Mouse (Mus musculus) heart, embryonic 10.5 days (tissue): ENCODE measurements at regions not wholly inside any gene's neighbourhood (a gene's known extent, or its start where the extent isn't known, plus 50 kb on each side); places are given as distances from the start of the nearest gene placed in this dataset.

Source experiments
- DNase-seq: peaks from one replicate; pipeline ENCODE4 v3.0.0-alpha.2; 2017; ENCODE audit warnings: low spot score
- H3K27ac ChIP-seq: fragments of 300-500 bp; sonication (generic); 2 replicates; pipeline ENCODE4 v1.5.1; 2016; ENCODE audit warnings: mild to moderate bottlenecking
- H3K27me3 ChIP-seq: fragments of 300-500 bp; sonication (generic); 2 replicates; pipeline ENCODE4 v1.6.1; 2016; ENCODE audit warnings: mild to moderate bottlenecking; ENCODE audit not compliant: poor library complexity, insufficient read depth, severe bottlenecking
- H3K36me3 ChIP-seq: fragments of 300-500 bp; sonication (generic); 2 replicates; pipeline ENCODE4 v1.6.1; 2016; ENCODE audit warnings: mild to moderate bottlenecking, moderate library complexity
- H3K4me1 ChIP-seq: fragments of 300-500 bp; sonication (generic); 2 replicates; pipeline ENCODE4 v1.6.1; 2016; ENCODE audit warnings: mild to moderate bottlenecking
- H3K4me3 ChIP-seq: fragments of 300-500 bp; sonication (generic); 2 replicates; pipeline ENCODE4 v1.5.1; 2016; ENCODE audit warnings: mild to moderate bottlenecking, moderate library complexity
- H3K9me3 ChIP-seq: fragments of 300-500 bp; sonication (generic); 2 replicates; pipeline ENCODE4 v1.6.1; 2016; ENCODE audit warnings: mild to moderate bottlenecking, moderate library complexity
- WGBS: fragments of 180-500 bp; shearing (Covaris S2); methylation state at CpG from one replicate; pipeline ENCODE4 v1.1.7; 2016; 5-methylcytosine and 5-hydroxymethylcytosine counted together

DNA sequence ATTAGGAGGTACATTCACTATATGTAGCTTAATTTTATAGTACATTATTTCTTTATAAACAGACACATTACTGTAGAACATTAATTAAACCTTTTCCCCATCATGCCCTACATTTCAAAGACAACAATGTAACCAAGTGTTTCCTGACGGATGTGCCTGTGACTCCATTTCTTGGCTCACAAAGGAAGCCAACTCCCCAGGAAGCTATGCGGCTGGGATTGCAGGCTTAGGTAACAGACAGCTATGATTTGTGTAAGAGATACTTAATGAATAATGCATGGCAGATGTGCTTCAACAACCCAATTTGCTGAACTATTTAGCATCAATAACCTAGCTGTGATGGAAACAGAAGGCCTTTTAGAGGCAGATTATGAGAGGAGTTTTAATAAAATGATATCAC lies 430.1 kb downstream of the Rps29 start:
- H3K27me3 ChIP-seq: no peaks in the 10 kb centered on the region
- H3K4me3 ChIP-seq: no peak overlapping the region
- DNase-seq: no peak
- no peak overlapping the region for H3K27ac ChIP-seq
- no peaks in the 10 kb centered on the region for H3K36me3 ChIP-seq
- no peaks in the 10 kb centered on the region for H3K9me3 ChIP-seq
- WGBS: 74% methylated on average over 2 of the region's 2 CpGs
- no peaks in the 10 kb centered on the region for H3K4me1 ChIP-seq

DNA sequence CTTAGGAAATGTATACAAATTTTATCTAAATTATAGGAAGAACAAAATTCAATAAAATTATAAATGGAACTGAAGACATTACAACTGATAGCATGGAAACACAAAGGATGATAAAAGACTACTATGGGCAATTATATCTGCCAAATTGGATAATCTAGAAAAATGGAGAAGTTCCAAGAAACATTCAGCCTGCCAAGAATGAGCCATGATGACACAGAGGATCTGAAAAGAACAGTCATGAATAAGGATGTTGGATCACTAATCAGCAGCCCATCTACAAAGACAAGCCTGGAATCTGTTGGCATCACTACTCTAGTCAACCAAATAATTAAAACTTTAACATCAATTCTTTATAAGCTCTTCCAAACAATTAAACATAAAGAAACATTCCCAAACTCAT lies 440.0 kb downstream of the Rps29 start:
- no peaks in the 10 kb centered on the region for H3K4me1 ChIP-seq
- no peak overlapping the region for H3K4me3 ChIP-seq
- H3K9me3 ChIP-seq: no peaks in the 10 kb centered on the region
- no peak for DNase-seq
- H3K36me3 ChIP-seq: no peaks in the 10 kb centered on the region
- H3K27me3 ChIP-seq: no peaks in the 10 kb centered on the region
- H3K27ac ChIP-seq: no peak overlapping the region

DNA sequence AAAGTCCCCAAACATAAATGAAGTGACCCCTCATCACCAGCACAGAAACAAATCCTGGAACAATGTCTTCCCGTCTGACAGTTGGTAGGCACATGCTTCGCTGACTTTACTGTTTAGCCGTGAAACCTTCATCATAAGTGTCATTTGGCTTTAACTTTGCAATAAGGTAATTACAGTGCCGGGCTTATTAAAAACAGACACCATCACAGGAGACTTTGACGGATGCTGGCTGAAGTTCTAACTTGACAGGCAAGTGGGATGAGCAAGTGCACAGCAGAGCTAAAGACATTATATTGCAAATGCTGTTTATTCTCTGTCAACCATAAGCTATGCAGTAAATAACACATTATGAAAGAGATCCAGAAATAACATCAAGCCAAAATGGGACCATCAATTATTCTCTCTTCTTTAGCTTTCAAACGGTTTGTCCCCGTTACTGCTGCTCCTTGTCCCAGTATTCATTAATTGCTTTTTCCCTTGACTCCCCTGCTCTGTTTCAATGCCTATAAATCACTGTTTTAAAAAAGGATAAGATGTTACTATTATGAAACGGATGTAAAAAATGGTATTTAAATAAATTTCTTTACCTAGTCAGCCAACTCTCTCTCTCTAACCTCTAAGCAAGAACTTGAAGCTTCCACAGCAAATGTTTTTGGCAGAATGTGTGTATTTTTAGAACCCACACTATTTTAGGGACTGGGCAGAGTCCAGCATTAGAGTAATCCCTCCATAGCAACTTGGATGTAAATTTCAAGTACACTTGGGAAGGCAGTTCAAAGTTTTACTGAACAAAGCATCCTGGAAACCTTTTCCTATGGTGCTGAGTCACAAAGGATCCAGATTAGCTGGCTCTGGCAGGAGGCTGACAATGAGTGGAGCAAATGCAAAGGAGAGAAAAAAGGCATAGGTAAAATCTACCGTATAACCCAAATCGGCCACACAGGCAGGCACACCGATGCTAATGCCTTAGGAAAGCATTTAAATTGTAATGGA lies 464.4 kb downstream of the Rps29 start:
- WGBS: 82% methylated on average over 11 of the region's 11 CpGs
- Histone ChIP-seq H3K4me3 (no peak overlapping the region), H3K9me3 (no peaks in the 10 kb centered on the region), H3K27ac (no peak overlapping the region), H3K36me3 (no peaks in the 10 kb centered on the region), H3K4me1 (no peaks in the 10 kb centered on the region), H3K27me3 (no peaks in the 10 kb centered on the region)
- no peak for DNase-seq

DNA sequence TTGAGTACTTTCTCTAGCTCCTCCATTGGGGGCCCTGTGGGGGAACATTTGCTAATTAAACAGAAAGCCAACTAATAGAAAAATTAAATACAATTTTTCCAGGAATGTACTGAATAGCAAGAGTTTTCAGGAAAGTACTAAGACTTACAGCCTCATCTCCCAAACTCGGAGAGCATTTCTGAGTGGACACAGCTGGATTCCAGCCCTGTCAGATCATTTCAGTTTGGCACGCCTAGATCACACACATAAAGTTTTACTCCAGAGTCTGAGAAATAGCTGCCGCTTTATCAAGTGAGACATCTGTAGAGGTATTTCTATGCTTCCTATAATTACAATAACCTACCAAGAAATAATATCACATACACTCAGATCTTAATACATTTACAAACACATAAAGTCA lies 470.7 kb downstream of the Rps29 start:
- 87% methylated on average over 3 of the region's 3 CpGs for WGBS
- H3K36me3 ChIP-seq: no peaks in the 10 kb centered on the region
- no peak overlapping the region for H3K27ac ChIP-seq
- no peaks in the 10 kb centered on the region for H3K4me1 ChIP-seq
- no peak for DNase-seq
- no peaks in the 10 kb centered on the region for H3K9me3 ChIP-seq
- H3K4me3 ChIP-seq: no peak overlapping the region
- no peaks in the 10 kb centered on the region for H3K27me3 ChIP-seq

DNA sequence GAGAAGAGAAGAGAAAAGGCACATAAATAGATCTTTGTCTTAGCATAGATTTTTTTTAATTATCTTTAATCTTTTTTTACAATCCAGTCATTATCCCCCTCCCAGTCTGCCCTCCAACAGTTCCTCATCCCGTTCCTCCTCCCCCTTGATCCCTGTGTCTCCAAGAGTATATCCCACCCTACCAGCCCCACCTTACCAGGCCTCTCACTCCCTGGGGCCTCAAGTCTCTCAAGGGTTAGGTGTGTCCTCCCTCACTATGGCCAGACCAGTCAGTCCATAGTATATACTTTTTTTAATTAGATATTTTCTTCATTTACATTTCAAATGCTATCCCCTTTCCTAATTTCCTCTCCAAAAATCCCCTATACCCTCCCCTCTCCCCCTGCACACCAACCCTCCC lies 475.1 kb downstream of the Rps29 start:
- no peak for DNase-seq
- H3K27me3 ChIP-seq: no peaks in the 10 kb centered on the region
- 55% methylated on average over 1 of the region's 1 CpGs for WGBS
- no peak overlapping the region for H3K27ac ChIP-seq
- H3K36me3 ChIP-seq: no peaks in the 10 kb centered on the region
- H3K4me1 ChIP-seq: no peaks in the 10 kb centered on the region
- H3K4me3 ChIP-seq: no peak overlapping the region
- H3K9me3 ChIP-seq: no peaks in the 10 kb centered on the region

DNA sequence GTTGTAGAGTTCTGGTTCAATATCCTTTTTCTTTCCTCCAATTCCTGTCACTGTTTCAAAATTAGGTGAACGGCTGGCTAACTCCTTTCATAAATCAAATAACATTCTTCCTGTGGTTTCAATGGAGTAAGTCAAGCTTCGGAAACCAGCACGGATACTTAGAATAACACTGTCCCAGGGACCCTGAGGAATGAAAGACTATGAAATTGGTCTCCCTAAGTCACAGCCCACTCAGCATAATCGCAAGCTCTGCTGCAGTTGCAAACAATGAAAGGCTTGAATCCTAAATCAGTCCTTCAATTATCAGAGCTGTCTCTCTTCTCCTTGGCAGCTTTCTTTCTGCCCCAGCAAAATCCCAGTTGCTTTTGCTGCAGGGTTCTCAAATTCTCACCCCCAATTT lies 475.8 kb downstream of the Rps29 start:
- WGBS: 69% methylated on average over 4 of the region's 4 CpGs
- H3K4me3 ChIP-seq: no peak overlapping the region
- no peaks in the 10 kb centered on the region for H3K27me3 ChIP-seq
- no peaks in the 10 kb centered on the region for H3K36me3 ChIP-seq
- H3K27ac ChIP-seq: no peak overlapping the region
- DNase-seq: no peak
- H3K4me1 ChIP-seq: no peaks in the 10 kb centered on the region
- H3K9me3 ChIP-seq: no peaks in the 10 kb centered on the region

DNA sequence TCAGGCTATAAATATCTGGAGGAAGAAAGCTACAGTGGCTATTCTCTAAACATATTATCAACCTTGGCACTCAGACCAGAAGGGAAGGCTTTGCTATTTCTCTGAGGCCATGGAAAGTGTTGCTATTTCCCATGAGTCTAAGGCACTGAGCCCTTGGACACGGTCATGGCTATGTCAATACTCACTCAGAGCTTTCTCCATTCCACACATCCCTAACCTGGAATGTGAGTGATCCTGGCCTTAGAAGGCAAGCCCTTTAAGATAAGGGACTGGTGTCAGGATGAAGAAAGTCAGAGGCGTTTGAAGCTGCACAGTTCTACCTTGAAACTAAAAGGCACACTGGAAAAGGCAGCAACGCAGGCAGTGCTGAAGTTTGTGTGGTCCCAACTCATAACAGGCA lies 478.3 kb downstream of the Rps29 start:
- H3K27me3 ChIP-seq: no peaks in the 10 kb centered on the region
- WGBS: 32% methylated on average over 3 of the region's 3 CpGs
- H3K36me3 ChIP-seq: no peaks in the 10 kb centered on the region

DNA sequence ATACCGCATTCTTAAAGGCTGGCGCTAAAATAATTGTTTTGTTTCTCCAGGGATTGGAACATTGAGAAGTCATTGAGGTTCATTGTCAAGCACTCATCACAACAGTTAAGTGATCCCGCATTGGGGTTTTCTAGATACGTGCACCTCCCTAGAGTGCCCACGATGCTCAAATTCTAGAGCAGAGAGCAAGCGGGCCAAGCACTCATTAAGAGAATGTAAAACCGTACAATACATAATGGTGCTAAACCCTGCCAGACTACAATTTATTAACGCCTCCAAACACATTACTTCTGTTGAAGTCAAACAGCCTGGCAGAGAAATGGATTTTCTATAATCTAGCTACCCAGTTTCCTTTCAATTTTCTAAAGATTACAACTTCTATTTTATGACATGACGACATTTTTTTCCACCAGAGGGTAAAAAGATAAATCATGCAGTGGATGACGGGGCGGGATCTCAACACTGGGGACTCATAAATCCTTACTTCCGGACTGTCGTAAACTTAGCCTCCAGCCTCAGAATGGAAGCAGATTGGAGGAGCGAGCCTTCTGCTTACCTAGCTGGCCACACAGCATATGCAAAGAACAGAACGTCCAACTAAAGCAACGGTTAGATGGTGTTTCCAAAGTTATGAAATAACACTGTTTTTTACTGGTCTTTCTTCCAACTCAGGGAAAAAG lies 482.8 kb downstream of the Rps29 start:
- H3K4me3 ChIP-seq: no peak overlapping the region
- no peaks in the 10 kb centered on the region for H3K36me3 ChIP-seq
- no peaks in the 10 kb centered on the region for H3K27me3 ChIP-seq
- 91% methylated on average over 16 of the region's 16 CpGs for WGBS
- H3K27ac ChIP-seq: no peak overlapping the region
- no peak for DNase-seq
- no peaks in the 10 kb centered on the region for H3K4me1 ChIP-seq
- no peaks in the 10 kb centered on the region for H3K9me3 ChIP-seq

More for the DNA sequence above, 478.3 kb downstream of the Rps29 start:
- H3K27ac ChIP-seq: no peak overlapping the region
- no peaks in the 10 kb centered on the region for H3K4me1 ChIP-seq
- no peak overlapping the region for H3K4me3 ChIP-seq
- peak; percentile 73 for DNase-seq
- no peaks in the 10 kb centered on the region for H3K9me3 ChIP-seq

DNA sequence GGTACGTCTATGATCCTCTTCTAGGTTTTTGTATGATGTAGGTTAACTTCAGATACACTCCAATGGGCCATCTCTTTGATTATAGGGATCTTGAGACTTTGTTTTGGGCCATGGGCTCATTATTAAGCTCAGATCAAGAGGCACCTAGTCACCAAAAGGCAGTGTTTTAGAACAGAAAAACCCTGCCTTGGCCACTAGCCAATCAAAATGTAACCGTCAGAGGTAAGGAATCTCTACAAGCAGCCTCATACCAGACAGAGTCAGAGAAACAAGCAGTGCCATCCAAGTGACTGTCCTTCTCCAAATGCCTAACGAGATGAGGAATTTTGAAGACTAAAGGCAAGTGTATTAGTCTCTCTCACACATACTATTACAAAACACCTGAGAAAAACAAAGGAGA lies 487.0 kb downstream of the Rps29 start:
- no peak for DNase-seq
- no peaks in the 10 kb centered on the region for H3K27me3 ChIP-seq
- H3K4me3 ChIP-seq: no peak overlapping the region
- WGBS: 73% methylated on average over 3 of the region's 3 CpGs
- H3K27ac ChIP-seq: no peak overlapping the region
- H3K9me3 ChIP-seq: no peaks in the 10 kb centered on the region
- no peaks in the 10 kb centered on the region for H3K4me1 ChIP-seq
- no peaks in the 10 kb centered on the region for H3K36me3 ChIP-seq

DNA sequence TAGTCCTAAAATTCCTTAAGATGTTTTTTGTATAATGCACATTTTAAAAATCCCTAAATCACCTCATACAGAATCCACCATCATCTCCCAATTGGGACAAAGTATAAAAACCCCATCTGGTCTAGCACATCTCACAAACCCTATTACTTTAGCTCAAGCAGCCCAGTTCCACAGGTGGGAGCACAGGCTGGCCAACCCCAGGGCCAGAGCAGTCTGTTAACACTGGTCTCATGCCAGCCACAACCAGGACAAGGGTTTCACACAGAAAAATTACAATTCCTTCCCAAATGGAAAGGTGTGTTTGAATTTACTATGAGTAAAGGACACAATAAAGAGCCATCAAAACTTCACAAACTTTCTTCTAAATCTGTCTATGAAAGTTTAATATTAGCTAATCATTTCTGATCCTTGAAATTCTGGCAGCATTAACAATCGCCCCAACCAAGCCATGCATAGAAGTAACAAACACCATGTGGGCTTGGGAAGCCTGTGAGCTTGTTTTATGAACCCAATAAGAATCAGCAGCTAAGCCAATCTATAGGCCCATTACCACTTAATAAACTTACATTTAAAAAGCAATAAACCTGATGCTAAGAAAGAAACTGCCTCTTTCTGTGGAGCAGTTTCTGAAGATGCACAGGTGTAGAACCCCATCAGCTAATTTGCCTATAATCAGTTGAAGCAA lies 512.9 kb downstream of the Rps29 start:
- H3K27ac ChIP-seq: no peak overlapping the region
- no peaks in the 10 kb centered on the region for H3K36me3 ChIP-seq
- no peak overlapping the region for H3K4me3 ChIP-seq
- WGBS: 85% methylated on average over 1 of the region's 1 CpGs
- H3K4me1 ChIP-seq: no peaks in the 10 kb centered on the region
- no peak for DNase-seq
- no peaks in the 10 kb centered on the region for H3K27me3 ChIP-seq
- H3K9me3 ChIP-seq: no peaks in the 10 kb centered on the region

DNA sequence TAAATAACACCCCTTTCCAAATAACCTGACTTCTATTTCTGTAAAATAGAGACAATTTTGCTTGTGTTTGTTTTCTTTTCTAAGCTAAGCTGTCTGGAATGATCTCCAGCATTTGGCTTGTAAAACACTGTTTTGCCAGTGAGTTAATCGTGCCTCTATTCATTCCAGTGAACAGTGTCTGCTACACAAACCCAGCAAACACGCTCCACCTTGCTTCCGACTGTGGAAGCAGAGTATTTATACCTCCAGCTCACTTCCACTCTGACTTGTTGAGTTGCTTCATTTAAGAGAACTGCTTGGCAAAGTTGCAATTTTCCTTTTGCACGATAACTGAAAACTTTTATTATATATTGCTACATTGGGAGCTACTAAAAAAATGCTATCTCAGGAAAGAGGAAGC lies 515.3 kb downstream of the Rps29 start:
- no peaks in the 10 kb centered on the region for H3K9me3 ChIP-seq
- DNase-seq: no peak
- H3K4me3 ChIP-seq: no peak overlapping the region
- no peaks in the 10 kb centered on the region for H3K4me1 ChIP-seq
- H3K27ac ChIP-seq: no peak overlapping the region
- no peaks in the 10 kb centered on the region for H3K36me3 ChIP-seq
- WGBS: 84% methylated on average over 4 of the region's 4 CpGs
- H3K27me3 ChIP-seq: no peaks in the 10 kb centered on the region

DNA sequence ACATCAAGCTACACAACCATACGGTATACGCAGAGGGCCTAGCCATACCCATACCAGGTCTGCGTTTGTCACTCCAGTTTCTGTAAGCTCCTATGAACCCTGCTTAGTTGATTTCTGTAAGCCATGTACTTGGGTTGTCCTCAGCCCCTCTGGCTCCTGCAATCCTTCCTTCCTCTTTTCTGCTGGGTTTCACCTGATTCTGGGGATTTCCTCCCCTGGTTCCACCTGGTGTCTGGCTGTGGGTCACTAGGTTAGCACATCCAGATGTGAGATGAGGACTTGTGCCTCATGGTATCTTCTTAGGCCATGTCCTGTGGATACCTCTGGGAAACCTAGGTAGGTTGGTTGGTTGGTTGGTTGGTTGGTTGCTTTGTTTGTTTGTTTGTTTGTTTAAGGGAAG lies 526.5 kb downstream of the Rps29 start:
- no peaks in the 10 kb centered on the region for H3K36me3 ChIP-seq
- DNase-seq: no peak
- H3K27ac ChIP-seq: no peak overlapping the region
- no peaks in the 10 kb centered on the region for H3K4me1 ChIP-seq
- WGBS: 86% methylated on average over 3 of the region's 3 CpGs
- no peaks in the 10 kb centered on the region for H3K9me3 ChIP-seq
- no peaks in the 10 kb centered on the region for H3K27me3 ChIP-seq
- H3K4me3 ChIP-seq: no peak overlapping the region

DNA sequence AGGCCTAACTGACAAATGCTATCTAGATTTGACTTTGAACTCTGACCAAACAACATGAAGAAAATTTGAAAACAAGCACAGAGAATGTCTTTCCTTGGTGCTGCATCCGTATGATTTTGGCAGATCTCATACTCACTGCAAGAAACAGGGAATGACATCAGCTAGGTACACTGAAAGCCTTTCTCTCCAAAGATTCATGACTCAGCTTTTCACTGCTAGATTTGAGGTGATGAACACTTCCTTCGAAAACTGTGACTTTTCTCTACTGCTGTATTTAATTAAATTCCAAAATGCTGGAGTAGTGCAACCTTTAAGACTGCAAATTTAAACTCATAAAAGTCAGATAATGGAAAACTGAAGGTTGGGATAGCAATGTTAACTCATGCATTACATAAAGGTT lies 540.6 kb downstream of the Rps29 start:
- Histone ChIP-seq H3K36me3 (no peaks in the 10 kb centered on the region), H3K27me3 (no peaks in the 10 kb centered on the region), H3K9me3 (no peaks in the 10 kb centered on the region), H3K4me1 (no peaks in the 10 kb centered on the region), H3K4me3 (no peak overlapping the region), H3K27ac (no peak overlapping the region)
- 80% methylated on average over 2 of the region's 2 CpGs for WGBS
- no peak for DNase-seq
